Mouse (Mus musculus): ENCODE results near the gene Sgms1. TPM values are rescaled to one million over a fixed set of nuclear protein-coding genes. Genes with fewer than 3 reads are reported as not detected.

The Sgms1 gene
- polyA plus RNA-seq, 1 experiment, result 42.2 TPM

DNA sequence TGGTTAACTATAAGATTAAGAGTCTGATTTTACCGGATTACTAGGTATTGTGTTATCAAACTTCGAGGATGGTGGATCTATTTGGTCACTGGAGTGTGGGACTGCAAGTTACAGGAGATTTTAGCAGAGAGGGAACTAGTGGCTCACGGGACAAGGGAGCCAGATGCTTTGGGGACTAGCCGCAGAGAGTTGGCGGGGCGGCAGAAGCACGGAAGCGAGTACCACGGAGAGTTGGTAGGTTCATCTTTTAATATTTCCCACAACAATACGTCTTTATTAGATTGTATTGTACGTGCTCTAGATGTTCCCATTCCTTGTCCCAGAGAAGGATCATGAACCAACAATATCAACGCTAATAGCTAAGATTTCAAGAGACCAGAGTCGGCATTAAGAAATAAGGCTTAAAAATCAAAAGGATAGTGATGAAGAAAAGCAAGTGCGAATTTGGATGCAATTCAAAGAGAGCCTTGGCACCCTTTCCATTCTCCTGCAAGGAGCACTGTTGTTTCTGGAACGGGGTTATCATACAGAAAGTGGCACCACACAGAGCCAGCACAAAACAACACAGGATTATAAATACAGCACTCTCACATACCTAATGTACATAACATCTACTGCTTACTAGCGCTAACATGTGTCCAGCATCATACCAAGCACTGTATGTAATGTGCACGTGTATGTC is 56.6 kb downstream of the Sgms1 start:
- no peak overlapping the region for H3K4me3 ChIP-seq (ENCODE audit: insufficient read depth, low read length)
- no peak overlapping the region for H3K27ac ChIP-seq (ENCODE audit: insufficient read depth, low read length)
- TF ChIP-seq CTCF (IDR thresholded peaks at IDR 0.05; ENCODE audit: borderline replicate concordance, insufficient read depth, low read length) (no peak), POLR2A (IDR thresholded peaks at IDR 0.05; ENCODE audit: low read depth, low read length) (no peak)
- H3K4me1 ChIP-seq (ENCODE audit: control insufficient read depth, insufficient read depth, low read length), result peaks cover 6% of the 10 kb centered on the region; the same call in 1 of the 2 replicates

DNA sequence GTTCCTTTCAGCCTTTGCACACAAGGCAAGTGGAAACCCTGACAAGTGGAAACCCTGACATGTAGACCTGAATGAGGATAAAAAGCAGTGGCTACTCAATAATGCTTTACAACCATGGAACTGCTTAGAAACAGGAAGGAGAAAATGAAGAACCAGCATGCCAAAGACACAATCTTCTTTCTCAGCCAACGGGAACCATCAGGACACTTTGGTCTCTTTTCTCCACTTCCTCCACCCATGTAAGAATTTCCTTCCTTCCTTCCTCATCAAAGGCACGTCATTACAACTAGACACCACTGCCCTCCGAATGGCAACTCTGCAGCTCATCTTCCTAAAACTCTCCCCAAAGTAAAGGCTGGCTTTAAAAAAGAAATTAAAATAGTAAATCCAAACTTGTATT is 59.3 kb downstream of the Sgms1 start:
- TF ChIP-seq CTCF (IDR thresholded peaks at IDR 0.05; ENCODE audit: borderline replicate concordance, insufficient read depth, low read length), result no peak
- no peak for TF ChIP-seq POLR2A (IDR thresholded peaks at IDR 0.05; ENCODE audit: low read depth, low read length)
- Histone ChIP-seq H3K4me3 (ENCODE audit: insufficient read depth, low read length) (no peak overlapping the region), H3K27ac (ENCODE audit: insufficient read depth, low read length) (no peak overlapping the region), H3K4me1 (ENCODE audit: control insufficient read depth, insufficient read depth, low read length) (no peaks in the 10 kb centered on the region)

DNA sequence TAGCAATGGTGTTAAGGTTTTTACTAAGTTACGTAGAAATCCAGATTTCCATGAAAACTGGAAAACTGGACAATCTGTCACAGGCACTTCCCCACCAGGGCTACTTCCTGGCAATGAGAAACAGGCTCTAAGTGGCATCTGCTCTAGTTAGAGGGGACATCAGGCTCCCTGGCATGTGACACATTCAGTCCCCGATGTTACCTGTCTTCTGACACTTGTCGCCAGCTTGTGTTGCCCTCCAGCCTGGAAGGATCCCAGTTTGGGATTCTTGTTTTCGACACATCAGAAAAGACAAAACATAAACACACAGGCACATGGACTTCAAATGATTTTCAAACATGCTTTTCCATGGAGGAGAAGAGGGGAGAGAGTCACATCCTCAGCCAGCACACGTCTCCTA is 60.0 kb downstream of the Sgms1 start:
- Histone ChIP-seq H3K4me3 (ENCODE audit: insufficient read depth, low read length) (no peak overlapping the region), H3K27ac (ENCODE audit: insufficient read depth, low read length) (no peak overlapping the region), H3K4me1 (ENCODE audit: control insufficient read depth, insufficient read depth, low read length) (no peaks in the 10 kb centered on the region)
- no peak for TF ChIP-seq CTCF (IDR thresholded peaks at IDR 0.05; ENCODE audit: borderline replicate concordance, insufficient read depth, low read length)
- no peak for TF ChIP-seq POLR2A (IDR thresholded peaks at IDR 0.05; ENCODE audit: low read depth, low read length)

GRCm38 (mm10) chr19:32328089-32328828 is 61.3 kb downstream of the Sgms1 start:
- Histone ChIP-seq H3K4me1 (ENCODE audit: control insufficient read depth, insufficient read depth, low read length) (0 out of 2 replicates have a peak, but pooled peaks cover 2% of the 10 kb centered on the region), H3K27ac (ENCODE audit: insufficient read depth, low read length) (no peak overlapping the region), H3K4me3 (ENCODE audit: insufficient read depth, low read length) (no peak overlapping the region)
- TF ChIP-seq POLR2A (IDR thresholded peaks at IDR 0.05; ENCODE audit: low read depth, low read length) (no peak), CTCF (IDR thresholded peaks at IDR 0.05; ENCODE audit: borderline replicate concordance, insufficient read depth, low read length) (no peak)

- Histone ChIP-seq H3K27ac (ENCODE audit: insufficient read depth, low read length) (no peak overlapping the region), H3K4me3 (ENCODE audit: insufficient read depth, low read length) (no peak overlapping the region), H3K4me1 (ENCODE audit: control insufficient read depth, insufficient read depth, low read length) (peaks cover 11% of the 10 kb centered on the region; the same call in 1 of the 2 replicates)
- TF ChIP-seq CTCF (IDR thresholded peaks at IDR 0.05; ENCODE audit: borderline replicate concordance, insufficient read depth, low read length), result no peak
- TF ChIP-seq POLR2A (IDR thresholded peaks at IDR 0.05; ENCODE audit: low read depth, low read length), result no peak
Measured at GRCm38 (mm10) chr19:32326621-32327021, 62.9 kb downstream of the Sgms1 start.

DNA sequence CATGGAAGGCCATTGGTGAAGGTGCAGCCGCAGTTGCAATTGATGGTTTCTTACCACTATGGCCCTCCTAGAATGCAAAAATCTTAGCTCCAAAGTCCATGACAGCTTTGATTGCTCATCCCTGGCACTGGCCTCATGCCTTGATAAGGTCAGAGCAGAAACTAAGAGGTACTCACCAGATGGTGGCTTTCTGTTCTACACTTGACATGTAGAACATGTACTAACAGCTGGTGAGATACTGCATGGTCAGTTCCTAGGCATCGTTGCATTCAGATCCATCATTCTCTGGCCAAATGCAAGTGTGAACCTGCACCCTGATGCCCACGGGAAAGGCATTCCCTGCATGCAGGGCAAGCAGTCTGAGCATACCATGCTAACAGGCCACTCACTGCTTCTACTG is 63.4 kb downstream of the Sgms1 start:
- TF ChIP-seq CTCF (IDR thresholded peaks at IDR 0.05; ENCODE audit: borderline replicate concordance, insufficient read depth, low read length), result no peak
- TF ChIP-seq POLR2A (IDR thresholded peaks at IDR 0.05; ENCODE audit: low read depth, low read length), result no peak
- Histone ChIP-seq H3K4me3 (ENCODE audit: insufficient read depth, low read length) (no peak overlapping the region), H3K27ac (ENCODE audit: insufficient read depth, low read length) (no peak overlapping the region), H3K4me1 (ENCODE audit: control insufficient read depth, insufficient read depth, low read length) (peaks cover 13% of the 10 kb centered on the region; the same call in 1 of the 2 replicates)

DNA sequence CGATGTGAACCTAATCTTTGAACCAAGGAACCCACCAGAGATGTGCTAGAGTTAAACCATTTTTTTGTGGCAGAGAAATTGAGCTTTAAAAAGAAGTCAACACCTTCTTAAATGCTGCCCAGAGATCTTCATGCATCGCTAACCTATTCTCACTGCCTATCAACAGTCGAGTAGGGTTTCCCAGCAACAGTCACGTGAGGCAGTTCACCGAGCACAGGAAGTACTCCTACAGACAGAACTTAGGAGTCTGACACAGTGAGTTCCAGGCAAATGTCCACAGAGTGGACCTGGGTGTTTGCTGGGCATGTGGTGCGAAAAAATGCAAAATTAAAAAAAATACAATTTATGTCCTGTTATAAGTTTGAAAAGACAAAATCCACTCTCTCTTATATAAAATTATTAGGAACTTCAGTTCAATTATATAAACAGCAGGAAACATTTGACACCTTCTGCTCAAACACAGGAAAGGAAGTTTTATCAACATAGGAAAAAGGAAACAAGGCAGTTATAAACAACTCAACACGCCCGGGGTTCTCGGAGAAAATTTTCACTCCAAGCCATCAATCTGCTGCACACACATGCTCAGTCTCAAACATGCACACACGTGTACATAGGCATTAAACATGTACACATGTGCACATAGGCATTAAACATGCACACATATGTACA is 64.3 kb downstream of the Sgms1 start:
- no peak for TF ChIP-seq POLR2A (IDR thresholded peaks at IDR 0.05; ENCODE audit: low read depth, low read length)
- TF ChIP-seq CTCF (IDR thresholded peaks at IDR 0.05; ENCODE audit: borderline replicate concordance, insufficient read depth, low read length), result no peak
- H3K27ac ChIP-seq (ENCODE audit: insufficient read depth, low read length), result no peak overlapping the region
- H3K4me1 ChIP-seq (ENCODE audit: control insufficient read depth, insufficient read depth, low read length), result peaks cover 13% of the 10 kb centered on the region; the same call in 1 of the 2 replicates
- no peak overlapping the region for H3K4me3 ChIP-seq (ENCODE audit: insufficient read depth, low read length)

- H3K4me1 ChIP-seq (ENCODE audit: control insufficient read depth, insufficient read depth, low read length), result peaks cover 16% of the 10 kb centered on the region
- TF ChIP-seq POLR2A (IDR thresholded peaks at IDR 0.05; ENCODE audit: low read depth, low read length) (no peak), CTCF (IDR thresholded peaks at IDR 0.05; ENCODE audit: borderline replicate concordance, insufficient read depth, low read length) (no peak)
- no peak overlapping the region for H3K27ac ChIP-seq (ENCODE audit: insufficient read depth, low read length)
Measured at GRCm38 (mm10) chr19:32324550-32324949, 65.0 kb downstream of the Sgms1 start.

DNA sequence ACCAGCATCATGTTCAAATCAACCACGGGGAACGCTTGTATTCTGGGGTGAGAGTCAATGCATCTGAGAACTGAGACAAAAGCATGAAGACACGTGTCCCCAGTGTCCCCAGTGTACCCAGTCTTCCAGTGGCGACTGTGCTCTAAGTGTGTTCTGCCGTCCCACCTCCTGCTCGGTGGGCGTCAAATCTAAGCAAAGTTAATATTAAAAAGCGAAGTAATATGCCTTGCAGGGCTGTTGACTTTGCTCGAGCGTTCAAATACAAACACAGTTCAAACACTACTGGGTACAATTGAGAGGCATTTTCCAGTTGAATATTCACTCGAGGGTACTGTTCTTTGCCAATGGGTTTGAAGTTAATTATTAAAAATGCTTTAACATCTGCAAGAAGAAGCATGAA is 66.4 kb downstream of the Sgms1 start:
- H3K4me3 ChIP-seq (ENCODE audit: insufficient read depth, low read length), result no peak overlapping the region
- no peak for TF ChIP-seq POLR2A (IDR thresholded peaks at IDR 0.05; ENCODE audit: low read depth, low read length)
- no peak for TF ChIP-seq CTCF (IDR thresholded peaks at IDR 0.05; ENCODE audit: borderline replicate concordance, insufficient read depth, low read length)
- H3K27ac ChIP-seq (ENCODE audit: insufficient read depth, low read length), result no peak overlapping the region
- peaks cover 22% of the 10 kb centered on the region for H3K4me1 ChIP-seq (ENCODE audit: control insufficient read depth, insufficient read depth, low read length)

More at GRCm38 (mm10) chr19:32324550-32324949, 65.0 kb downstream of the Sgms1 start:
- no peak overlapping the region for H3K4me3 ChIP-seq (ENCODE audit: insufficient read depth, low read length)

Data from embryonic fibroblast, embryonic 13.5 days (primary cell).